Mouse (Mus musculus): Measurements from ENCODE around the gene 4930404N11Rik. TPM values are rescaled to one million over a fixed set of nuclear protein-coding genes. Genes with fewer than 3 reads are reported as not detected.

Gene 4930404N11Rik
- polyA plus RNA-seq, 2 experiments, result 0.37 to 0.43 TPM

- Histone ChIP-seq H3K36me3 (ENCODE audit: control insufficient read depth, insufficient read depth, low read length) (peaks cover 82% of the 10 kb centered on the region), H3K27ac (replicated peaks; ENCODE audit: low read depth, low read length) (no peak overlapping the region)
These were observed 39.1 kb upstream of the 4930404N11Rik start for GRCm38 (mm10) chr10:81404720-81405119.

GRCm38 (mm10) chr10:81404082-81404481 lies 38.5 kb upstream of the 4930404N11Rik start:
- DNase-seq (ENCODE audit: low spot score) (no peak), ATAC-seq (ENCODE audit: low FRiP score, low read depth) (no peak)
- Histone ChIP-seq H3K9me3 (ENCODE audit: control insufficient read depth, low read length) (no peaks in the 10 kb centered on the region), H3K4me2 (replicated peaks; ENCODE audit: low read depth, low read length, severe bottlenecking) (no peak overlapping the region), H3K9ac (ENCODE audit: low read depth, low read length, severe bottlenecking) (no peak overlapping the region), H3K4me3 (replicated peaks; ENCODE audit: low read length) (no peak overlapping the region), H3K27ac (replicated peaks; ENCODE audit: low read depth, low read length) (no peak overlapping the region), H3K36me3 (ENCODE audit: control insufficient read depth, insufficient read depth, low read length) (peaks cover 85% of the 10 kb centered on the region), H3K4me1 (ENCODE audit: control insufficient read depth, insufficient read depth, low read length) (peaks cover 56% of the 10 kb centered on the region), H3K27me3 (ENCODE audit: control insufficient read depth, insufficient read depth, low read length) (no peaks in the 10 kb centered on the region)
- 16% methylated on average over 9 of the region's 9 CpGs for WGBS
- TF ChIP-seq POLR2A (IDR thresholded peaks at IDR 0.05; ENCODE audit: borderline replicate concordance, extremely low read depth, insufficient read depth, insufficient read length), result no peak

More at GRCm38 (mm10) chr10:81404720-81405119, 39.1 kb upstream of the 4930404N11Rik start:
- TF ChIP-seq POLR2A (IDR thresholded peaks at IDR 0.05; ENCODE audit: borderline replicate concordance, extremely low read depth, insufficient read depth, insufficient read length), result no peak
- ATAC-seq (ENCODE audit: low FRiP score, low read depth) (no peak), DNase-seq (ENCODE audit: low spot score) (no peak)
- no peak overlapping the region for H3K4me2 ChIP-seq (replicated peaks; ENCODE audit: low read depth, low read length, severe bottlenecking)
- no peak overlapping the region for H3K4me3 ChIP-seq (replicated peaks; ENCODE audit: low read length)
- no peaks in the 10 kb centered on the region for H3K27me3 ChIP-seq (ENCODE audit: control insufficient read depth, insufficient read depth, low read length)
- peaks cover 59% of the 10 kb centered on the region for H3K4me1 ChIP-seq (ENCODE audit: control insufficient read depth, insufficient read depth, low read length)
- 61% methylated on average over 18 of the region's 18 CpGs for WGBS
- no peak overlapping the region for H3K9ac ChIP-seq (ENCODE audit: low read depth, low read length, severe bottlenecking)
- no peaks in the 10 kb centered on the region for H3K9me3 ChIP-seq (ENCODE audit: control insufficient read depth, low read length)

GRCm38 (mm10) chr10:81403511-81403910 lies 37.9 kb upstream of the 4930404N11Rik start:
- Histone ChIP-seq H3K9me3 (ENCODE audit: control insufficient read depth, low read length) (no peaks in the 10 kb centered on the region), H3K36me3 (ENCODE audit: control insufficient read depth, insufficient read depth, low read length) (peaks cover 83% of the 10 kb centered on the region), H3K4me3 (replicated peaks; ENCODE audit: low read length) (no peak overlapping the region), H3K27me3 (ENCODE audit: control insufficient read depth, insufficient read depth, low read length) (no peaks in the 10 kb centered on the region), H3K4me2 (replicated peaks; ENCODE audit: low read depth, low read length, severe bottlenecking) (no peak overlapping the region), H3K4me1 (ENCODE audit: control insufficient read depth, insufficient read depth, low read length) (peaks cover 52% of the 10 kb centered on the region), H3K27ac (replicated peaks; ENCODE audit: low read depth, low read length) (peak overlapping the region; percentile 77), H3K9ac (ENCODE audit: low read depth, low read length, severe bottlenecking) (no peak overlapping the region)
- no peak for ATAC-seq (ENCODE audit: low FRiP score, low read depth)
- TF ChIP-seq POLR2A (IDR thresholded peaks at IDR 0.05; ENCODE audit: borderline replicate concordance, extremely low read depth, insufficient read depth, insufficient read length), result no peak
- 59% methylated on average over 10 of the region's 10 CpGs for WGBS
- no peak for DNase-seq (ENCODE audit: low spot score)

- DNase-seq (ENCODE audit: low spot score), result no peak
- 26% methylated on average over 7 of the region's 7 CpGs for WGBS
- peak overlapping the region; percentile 39 for H3K4me2 ChIP-seq (replicated peaks; ENCODE audit: low read depth, low read length, severe bottlenecking)
- peak overlapping the region; percentile 77 for H3K27ac ChIP-seq (replicated peaks; ENCODE audit: low read depth, low read length)
- TF ChIP-seq POLR2A (IDR thresholded peaks at IDR 0.05; ENCODE audit: borderline replicate concordance, extremely low read depth, insufficient read depth, insufficient read length), result no peak
- no peaks in the 10 kb centered on the region for H3K27me3 ChIP-seq (ENCODE audit: control insufficient read depth, insufficient read depth, low read length)
- peak overlapping the region; percentile 26; the same call in 1 of the 2 replicates for H3K9ac ChIP-seq (ENCODE audit: low read depth, low read length, severe bottlenecking)
- H3K36me3 ChIP-seq (ENCODE audit: control insufficient read depth, insufficient read depth, low read length), result peaks cover 83% of the 10 kb centered on the region
- H3K4me3 ChIP-seq (replicated peaks; ENCODE audit: low read length), result peak overlapping the region; percentile 14; the same call in 1 of the 2 replicates
- no peaks in the 10 kb centered on the region for H3K9me3 ChIP-seq (ENCODE audit: control insufficient read depth, low read length)
- H3K4me1 ChIP-seq (ENCODE audit: control insufficient read depth, insufficient read depth, low read length), result peaks cover 40% of the 10 kb centered on the region
- no peak; the same call in 1 of the 2 replicates for ATAC-seq (ENCODE audit: low FRiP score, low read depth)
These were observed 36.7 kb upstream of the 4930404N11Rik start for GRCm38 (mm10) chr10:81402227-81402765.

GRCm38 (mm10) chr10:81401521-81402226 lies 36.1 kb upstream of the 4930404N11Rik start:
- Histone ChIP-seq H3K27me3 (ENCODE audit: control insufficient read depth, insufficient read depth, low read length) (no peaks in the 10 kb centered on the region), H3K9ac (ENCODE audit: low read depth, low read length, severe bottlenecking) (peak overlapping the region; percentile 26; the same call in 1 of the 2 replicates), H3K4me1 (ENCODE audit: control insufficient read depth, insufficient read depth, low read length) (peaks cover 34% of the 10 kb centered on the region), H3K4me2 (replicated peaks; ENCODE audit: low read depth, low read length, severe bottlenecking) (peak overlapping the region; percentile 39), H3K36me3 (ENCODE audit: control insufficient read depth, insufficient read depth, low read length) (peaks cover 78% of the 10 kb centered on the region), H3K9me3 (ENCODE audit: control insufficient read depth, low read length) (no peaks in the 10 kb centered on the region), H3K4me3 (replicated peaks; ENCODE audit: low read length) (peak overlapping the region; percentile 14), H3K27ac (replicated peaks; ENCODE audit: low read depth, low read length) (peak overlapping the region; percentile 77)
- ATAC-seq (ENCODE audit: low FRiP score, low read depth) (peak; percentile 85), DNase-seq (ENCODE audit: low spot score) (peak; percentile 92)
- no peak for TF ChIP-seq POLR2A (IDR thresholded peaks at IDR 0.05; ENCODE audit: borderline replicate concordance, extremely low read depth, insufficient read depth, insufficient read length)
- 8% methylated on average over 17 of the region's 18 CpGs for WGBS

Measured in limb, embryonic 14.5 days (tissue).